Mouse (Mus musculus) lung, adult 2 months (tissue): ENCODE measurements around the gene Trcg1. TPM values are rescaled to one million over a fixed set of nuclear protein-coding genes. Genes with fewer than 3 reads are reported as not detected.

Source experiments
- DNase-seq: peaks from one replicate; pipeline ENCODE4 v3.0.0; 2022
- H3K4me1 ChIP-seq: fragments of 200-500 bp; 2 replicates; pipeline ENCODE4 v1.6.1; 2011; ENCODE audit warnings: low read length; ENCODE audit not compliant: control insufficient read depth, insufficient read depth
- H3K4me3 ChIP-seq: fragments of 200-500 bp; replicated peaks from 2 replicates; pipeline ENCODE3; 2011; ENCODE audit warnings: low read depth, mild to moderate bottlenecking, control low read depth, low read length; ENCODE audit errors: extremely low read depth
- CTCF ChIP-seq: fragments of 200-500 bp; IDR thresholded peaks from 2 replicates; pipeline ENCODE4 v1.5.1; 2011; ENCODE audit warnings: mild to moderate bottlenecking, low read length, control low read depth; ENCODE audit not compliant: insufficient read depth
- POLR2A ChIP-seq: fragments of 200-500 bp; IDR thresholded peaks from 2 replicates; pipeline ENCODE4 v1.6.1; 2011; ENCODE audit warnings: low read depth, mild to moderate bottlenecking, control low read depth, low read length, borderline replicate concordance; ENCODE audit errors: extremely low read depth
- WGBS: fragments of 180-500 bp; shearing (Covaris S2); methylation state at CpG from one replicate; pipeline ENCODE4 v1.1.7; 2018; 5-methylcytosine and 5-hydroxymethylcytosine counted together
- polyA plus RNA-seq: library from polyadenylated mRNA; depleted of rRNA; stranded (reverse); fragments of >200 nt; gene quantifications from 2 replicates; pipeline ENCODE4 v1.2.3, GENCODE M21; 2012; rRNA removed

Gene Trcg1
- polyA plus RNA-seq, 1 experiment: not detected

- 42% methylated on average over 3 of the region's 3 CpGs for WGBS
- Histone ChIP-seq H3K4me1 (peaks cover 11% of the 10 kb centered on the region), H3K4me3 (no peak overlapping the region)
- TF ChIP-seq CTCF (no peak), POLR2A (no peak)
- no peak for DNase-seq
Observed at GRCm38 (mm10) chr9:57282686-57283085, 46.3 kb downstream of the Trcg1 start.

- DNase-seq: no peak
- 61% methylated on average over 4 of the region's 4 CpGs for WGBS
- Histone ChIP-seq H3K4me3 (no peak overlapping the region), H3K4me1 (peaks cover 6% of the 10 kb centered on the region)
- no peak for TF ChIP-seq POLR2A
- TF ChIP-seq CTCF: no peak
Observed at GRCm38 (mm10) chr9:57283311-57283710, 47.0 kb downstream of the Trcg1 start.

GRCm38 (mm10) chr9:57287183-57287582 lies 50.8 kb downstream of the Trcg1 start:
- TF ChIP-seq POLR2A (no peak), CTCF (no peak)
- H3K4me1 ChIP-seq: no peaks in the 10 kb centered on the region
- WGBS: 85% methylated on average over 6 of the region's 6 CpGs
- no peak overlapping the region for H3K4me3 ChIP-seq
- DNase-seq: no peak

GRCm38 (mm10) chr9:57294905-57295304 lies 58.5 kb downstream of the Trcg1 start:
- no peak for TF ChIP-seq POLR2A
- no peak overlapping the region for H3K4me3 ChIP-seq
- no peaks in the 10 kb centered on the region for H3K4me1 ChIP-seq
- no peak for DNase-seq
- 76% methylated on average over 3 of the region's 3 CpGs for WGBS

- TF ChIP-seq CTCF (no peak), POLR2A (no peak)
- no peaks in the 10 kb centered on the region for H3K4me1 ChIP-seq
- 55% methylated on average over 3 of the region's 3 CpGs for WGBS
- DNase-seq: no peak
- H3K4me3 ChIP-seq: no peak overlapping the region
Observed at GRCm38 (mm10) chr9:57295666-57296065, 59.3 kb downstream of the Trcg1 start.

- Histone ChIP-seq H3K4me3 (no peak overlapping the region), H3K4me1 (no peaks in the 10 kb centered on the region)
- 74% methylated on average over 8 of the region's 8 CpGs for WGBS
- TF ChIP-seq CTCF (no peak), POLR2A (no peak)
- no peak for DNase-seq
Observed at GRCm38 (mm10) chr9:57296277-57296676, 59.9 kb downstream of the Trcg1 start.

GRCm38 (mm10) chr9:57297938-57298337 lies 61.6 kb downstream of the Trcg1 start:
- WGBS: 96% methylated on average over 2 of the region's 2 CpGs

More at GRCm38 (mm10) chr9:57297938-57298337, 61.6 kb downstream of the Trcg1 start:
- no peak for TF ChIP-seq CTCF
- no peak for TF ChIP-seq POLR2A
- no peak for DNase-seq
- Histone ChIP-seq H3K4me3 (no peak overlapping the region), H3K4me1 (no peaks in the 10 kb centered on the region)

Other genes starting within 250 kb of the Trcg1 start
- gene Ptpn9, start 241.6 kb upstream of the Trcg1 start, polyA plus RNA-seq: 30.3 and 35.4 TPM in 2 replicates
- gene Sin3a, start 164.5 kb upstream of the Trcg1 start, polyA plus RNA-seq: 68.4 and 82.1 TPM in 2 replicates
- 232 and 233 TPM in 2 replicates for gene Man2c1, start 105.9 kb upstream of the Trcg1 start, polyA plus RNA-seq
- 10.2 and 10.4 TPM in 2 replicates for gene Neil1, start 88.3 kb upstream of the Trcg1 start, polyA plus RNA-seq
- 110 and 137 TPM in 2 replicates for gene Commd4, start 78.2 kb upstream of the Trcg1 start, polyA plus RNA-seq
- 12.1 and 12.5 TPM in 2 replicates for gene 1700017B05Rik, start 26.1 kb downstream of the Trcg1 start, polyA plus RNA-seq
- gene Ppcdc, start 203.6 kb downstream of the Trcg1 start, polyA plus RNA-seq: 30.8 and 36.1 TPM in 2 replicates
- 10.9 and 12.0 TPM in 2 replicates for gene Scamp5, start 231.5 kb downstream of the Trcg1 start, polyA plus RNA-seq